Mouse (Mus musculus): ENCODE data around the gene Serpina1f. TPM values are rescaled to one million over a fixed set of nuclear protein-coding genes. Genes with fewer than 3 reads are reported as not detected.

Serpina1f gene
- polyA plus RNA-seq, 1 experiment from 2014 or later = not detected

DNA sequence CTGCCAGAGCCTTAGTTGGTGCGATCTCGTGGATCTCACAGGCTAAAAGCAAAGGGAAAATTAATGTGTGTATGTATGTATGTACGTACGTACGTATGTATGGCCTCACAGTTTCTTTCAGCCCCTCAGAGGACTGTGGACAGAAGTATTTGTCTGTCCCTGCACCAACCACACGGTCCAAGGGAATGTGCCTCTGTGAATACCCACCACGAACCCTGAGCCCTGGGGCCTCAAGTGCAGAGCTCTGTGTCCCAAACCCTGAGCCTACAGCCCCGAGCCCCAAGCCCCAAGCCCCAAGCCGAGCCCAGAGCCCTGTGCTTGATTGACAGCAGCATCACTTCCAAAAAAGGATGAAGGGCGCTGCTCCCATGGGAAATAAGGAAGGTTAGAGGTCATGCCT, 37.3 kb downstream of the Serpina1f start:
- Histone ChIP-seq H3K9ac (ENCODE audit: low read depth, low read length) (no peak overlapping the region), H3K4me2 (no peak overlapping the region), H3K9me3 (replicated peaks; ENCODE audit: control insufficient read depth, low read length) (no peaks in the 10 kb centered on the region), H3K27ac (ENCODE audit: low read depth, low read length) (no peak overlapping the region), H3K4me1 (ENCODE audit: control insufficient read depth, insufficient read depth, low read length) (no peaks in the 10 kb centered on the region), H3K36me3 (ENCODE audit: control insufficient read depth, insufficient read depth, low read length) (no peaks in the 10 kb centered on the region), H3K4me3 (ENCODE audit: low read depth, low read length) (no peak overlapping the region), H3K27me3 (ENCODE audit: control insufficient read depth, insufficient read depth, low read length) (no peaks in the 10 kb centered on the region)
- WGBS (ENCODE audit: insufficient replicate concordance) = 74% methylated on average over 10 of the region's 10 CpGs
- ATAC-seq (replicated peaks; ENCODE audit: insufficient number of reproducible peaks, low FRiP score, low TSS enrichment) = no peak

GRCm38 (mm10) chr12:103656848-103657626, 38.3 kb downstream of the Serpina1f start, which contains the start of gene Serpina6:
Gene Serpina6, minus strand, starts transcription at chr12:103657212.
- Histone ChIP-seq H3K4me1 (ENCODE audit: control insufficient read depth, insufficient read depth, low read length) (no peaks in the 10 kb centered on the region), H3K4me2 (no peak within 1 kb of the TSS), H3K36me3 (ENCODE audit: control insufficient read depth, insufficient read depth, low read length) (no peaks in the 10 kb centered on the region), H3K4me3 (ENCODE audit: low read depth, low read length) (no peak within 1 kb of the TSS), H3K9me3 (replicated peaks; ENCODE audit: control insufficient read depth, low read length) (no peaks in the 10 kb centered on the region), H3K9ac (ENCODE audit: low read depth, low read length) (no peak within 1 kb of the TSS), H3K27me3 (ENCODE audit: control insufficient read depth, insufficient read depth, low read length) (no peaks in the 10 kb centered on the region), H3K27ac (ENCODE audit: low read depth, low read length) (no peak within 1 kb of the TSS)
- 70% methylated on average over 9 of the region's 9 CpGs for WGBS (ENCODE audit: insufficient replicate concordance)
- no peak for ATAC-seq (replicated peaks; ENCODE audit: insufficient number of reproducible peaks, low FRiP score, low TSS enrichment)

DNA sequence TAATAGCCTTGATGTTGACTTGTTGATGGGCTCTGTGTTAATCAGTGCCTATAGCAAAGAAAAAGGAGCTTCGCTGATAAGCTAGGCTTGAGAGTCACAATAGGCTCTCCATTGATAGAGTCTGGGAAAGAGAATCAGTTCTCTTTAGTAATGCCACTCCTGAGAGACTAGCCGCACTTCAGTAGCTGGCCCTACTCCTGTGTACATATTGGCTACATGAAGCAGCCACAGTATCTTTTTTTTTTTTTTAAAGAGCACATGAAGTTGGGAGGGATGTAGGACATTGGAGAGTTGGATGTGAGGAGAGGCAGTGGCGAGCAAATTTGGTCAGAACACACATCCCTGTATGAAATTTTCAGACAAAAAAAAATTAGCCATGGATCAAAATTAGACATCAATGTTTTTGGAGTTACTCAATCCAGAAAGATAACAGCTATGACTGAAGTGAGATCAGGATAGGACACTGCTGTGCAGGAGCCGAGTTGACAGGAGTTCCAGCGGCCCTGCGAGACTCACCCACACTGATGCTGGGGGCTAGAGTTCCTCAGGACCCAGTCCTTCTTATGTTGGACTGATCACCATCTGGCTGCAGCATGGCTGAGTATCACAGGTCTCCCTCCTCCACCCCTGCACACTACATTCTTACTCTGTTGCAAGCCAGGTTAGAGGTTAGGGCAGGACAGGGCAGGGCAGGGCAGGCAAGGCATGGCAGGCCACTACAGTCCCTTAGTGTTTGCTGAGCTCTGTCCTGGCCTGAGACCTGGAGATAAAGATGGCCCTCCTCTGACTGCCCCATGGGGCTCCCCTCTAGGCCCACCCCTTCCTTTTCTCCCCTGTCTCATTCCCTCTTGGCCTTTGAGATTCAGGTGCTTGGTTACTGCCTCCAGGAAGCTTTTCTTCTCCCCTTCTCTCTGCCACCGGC, 39.9 kb downstream of the Serpina1f start:
- Histone ChIP-seq H3K4me1 (ENCODE audit: control insufficient read depth, insufficient read depth, low read length) (no peaks in the 10 kb centered on the region), H3K9me3 (replicated peaks; ENCODE audit: control insufficient read depth, low read length) (no peaks in the 10 kb centered on the region), H3K4me2 (no peak overlapping the region), H3K4me3 (ENCODE audit: low read depth, low read length) (no peak overlapping the region), H3K9ac (ENCODE audit: low read depth, low read length) (no peak overlapping the region), H3K36me3 (ENCODE audit: control insufficient read depth, insufficient read depth, low read length) (no peaks in the 10 kb centered on the region), H3K27ac (ENCODE audit: low read depth, low read length) (no peak overlapping the region), H3K27me3 (ENCODE audit: control insufficient read depth, insufficient read depth, low read length) (no peaks in the 10 kb centered on the region)
- no peak for ATAC-seq (replicated peaks; ENCODE audit: insufficient number of reproducible peaks, low FRiP score, low TSS enrichment)
- 74% methylated on average over 7 of the region's 7 CpGs for WGBS (ENCODE audit: insufficient replicate concordance)

GRCm38 (mm10) chr12:103653836-103654235, 41.5 kb downstream of the Serpina1f start:
- no peak overlapping the region for H3K27ac ChIP-seq (ENCODE audit: low read depth, low read length)
- no peak overlapping the region for H3K4me2 ChIP-seq
- H3K9me3 ChIP-seq (replicated peaks; ENCODE audit: control insufficient read depth, low read length) = no peaks in the 10 kb centered on the region
- ATAC-seq (replicated peaks; ENCODE audit: insufficient number of reproducible peaks, low FRiP score, low TSS enrichment) = no peak
- H3K9ac ChIP-seq (ENCODE audit: low read depth, low read length) = no peak overlapping the region
- WGBS (ENCODE audit: insufficient replicate concordance) = 96% methylated on average over 2 of the region's 2 CpGs
- no peaks in the 10 kb centered on the region for H3K36me3 ChIP-seq (ENCODE audit: control insufficient read depth, insufficient read depth, low read length)
- H3K4me3 ChIP-seq (ENCODE audit: low read depth, low read length) = no peak overlapping the region
- no peaks in the 10 kb centered on the region for H3K27me3 ChIP-seq (ENCODE audit: control insufficient read depth, insufficient read depth, low read length)
- no peaks in the 10 kb centered on the region for H3K4me1 ChIP-seq (ENCODE audit: control insufficient read depth, insufficient read depth, low read length)

GRCm38 (mm10) chr12:103646314-103646713, 49.0 kb downstream of the Serpina1f start:
- no peak overlapping the region for H3K27ac ChIP-seq (ENCODE audit: low read depth, low read length)
- H3K4me3 ChIP-seq (ENCODE audit: low read depth, low read length) = no peak overlapping the region
- no peaks in the 10 kb centered on the region for H3K4me1 ChIP-seq (ENCODE audit: control insufficient read depth, insufficient read depth, low read length)
- no peaks in the 10 kb centered on the region for H3K9me3 ChIP-seq (replicated peaks; ENCODE audit: control insufficient read depth, low read length)
- no peaks in the 10 kb centered on the region for H3K27me3 ChIP-seq (ENCODE audit: control insufficient read depth, insufficient read depth, low read length)
- no peak for ATAC-seq (replicated peaks; ENCODE audit: insufficient number of reproducible peaks, low FRiP score, low TSS enrichment)
- H3K4me2 ChIP-seq = no peak overlapping the region
- no peak overlapping the region for H3K9ac ChIP-seq (ENCODE audit: low read depth, low read length)
- H3K36me3 ChIP-seq (ENCODE audit: control insufficient read depth, insufficient read depth, low read length) = no peaks in the 10 kb centered on the region
- 71% methylated on average over 2 of the region's 2 CpGs for WGBS (ENCODE audit: insufficient replicate concordance)

- Histone ChIP-seq H3K4me2 (no peak overlapping the region), H3K4me1 (ENCODE audit: control insufficient read depth, insufficient read depth, low read length) (no peaks in the 10 kb centered on the region), H3K9me3 (replicated peaks; ENCODE audit: control insufficient read depth, low read length) (no peaks in the 10 kb centered on the region), H3K36me3 (ENCODE audit: control insufficient read depth, insufficient read depth, low read length) (no peaks in the 10 kb centered on the region), H3K4me3 (ENCODE audit: low read depth, low read length) (no peak overlapping the region), H3K27ac (ENCODE audit: low read depth, low read length) (no peak overlapping the region), H3K27me3 (ENCODE audit: control insufficient read depth, insufficient read depth, low read length) (no peaks in the 10 kb centered on the region), H3K9ac (ENCODE audit: low read depth, low read length) (no peak overlapping the region)
- no peak for ATAC-seq (replicated peaks; ENCODE audit: insufficient number of reproducible peaks, low FRiP score, low TSS enrichment)
- 33% methylated on average over 5 of the region's 5 CpGs for WGBS (ENCODE audit: insufficient replicate concordance)
Measured at GRCm38 (mm10) chr12:103644601-103645000, 50.7 kb downstream of the Serpina1f start.

DNA sequence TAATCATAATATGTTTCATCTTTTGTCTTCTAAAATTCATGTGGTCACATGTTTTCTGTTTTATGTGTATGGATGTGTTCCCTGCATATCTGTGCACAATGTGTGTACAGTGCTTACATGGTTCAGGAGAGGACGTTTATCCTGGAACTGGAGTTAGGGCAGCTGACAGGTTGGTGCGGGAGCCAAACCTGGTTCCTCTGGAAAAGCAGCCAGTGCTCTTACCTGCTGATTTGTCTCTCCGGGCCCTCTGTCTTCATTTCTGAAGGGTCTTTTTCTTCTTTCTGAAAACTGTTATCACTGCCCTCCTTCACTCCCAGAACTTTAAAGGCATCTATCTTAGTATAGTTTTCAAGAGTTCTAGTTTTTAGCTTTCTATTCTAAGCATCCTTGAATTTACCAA, 51.5 kb downstream of the Serpina1f start:
- no peak for ATAC-seq (replicated peaks; ENCODE audit: insufficient number of reproducible peaks, low FRiP score, low TSS enrichment)
- no peaks in the 10 kb centered on the region for H3K9me3 ChIP-seq (replicated peaks; ENCODE audit: control insufficient read depth, low read length)
- H3K27ac ChIP-seq (ENCODE audit: low read depth, low read length) = no peak overlapping the region
- H3K9ac ChIP-seq (ENCODE audit: low read depth, low read length) = no peak overlapping the region
- H3K27me3 ChIP-seq (ENCODE audit: control insufficient read depth, insufficient read depth, low read length) = no peaks in the 10 kb centered on the region
- no peak overlapping the region for H3K4me3 ChIP-seq (ENCODE audit: low read depth, low read length)
- WGBS (ENCODE audit: insufficient replicate concordance) = 84% methylated on average over 3 of the region's 3 CpGs
- H3K4me2 ChIP-seq = no peak overlapping the region
- no peaks in the 10 kb centered on the region for H3K36me3 ChIP-seq (ENCODE audit: control insufficient read depth, insufficient read depth, low read length)
- no peaks in the 10 kb centered on the region for H3K4me1 ChIP-seq (ENCODE audit: control insufficient read depth, insufficient read depth, low read length)

DNA sequence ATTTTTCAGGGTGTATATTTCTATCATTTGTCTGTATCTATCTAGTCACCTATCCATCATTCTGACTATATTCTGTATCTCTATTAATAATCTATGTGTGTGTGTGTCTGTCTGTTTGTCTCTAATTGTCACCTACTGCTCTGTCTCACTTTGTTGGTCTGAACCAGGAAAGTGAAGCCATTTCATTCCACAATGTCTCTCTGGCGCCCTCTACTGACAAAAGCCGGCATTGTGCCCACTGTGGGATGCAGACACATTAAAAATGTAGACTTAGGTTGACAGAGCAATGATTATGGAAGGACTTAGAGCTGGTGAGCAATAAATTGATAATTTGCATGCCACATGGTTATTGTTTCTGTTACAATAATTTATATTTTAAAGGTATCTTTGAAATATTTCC, 52.0 kb downstream of the Serpina1f start:
- Histone ChIP-seq H3K27ac (ENCODE audit: low read depth, low read length) (no peak overlapping the region), H3K4me3 (ENCODE audit: low read depth, low read length) (no peak overlapping the region), H3K36me3 (ENCODE audit: control insufficient read depth, insufficient read depth, low read length) (no peaks in the 10 kb centered on the region), H3K9me3 (replicated peaks; ENCODE audit: control insufficient read depth, low read length) (no peaks in the 10 kb centered on the region), H3K9ac (ENCODE audit: low read depth, low read length) (no peak overlapping the region), H3K4me1 (ENCODE audit: control insufficient read depth, insufficient read depth, low read length) (no peaks in the 10 kb centered on the region), H3K4me2 (no peak overlapping the region), H3K27me3 (ENCODE audit: control insufficient read depth, insufficient read depth, low read length) (no peaks in the 10 kb centered on the region)
- ATAC-seq (replicated peaks; ENCODE audit: insufficient number of reproducible peaks, low FRiP score, low TSS enrichment) = no peak
- 0% methylated on average over 2 of the region's 2 CpGs for whole genome bisulfite sequencing (ENCODE audit: insufficient replicate concordance)
